Mouse (Mus musculus): ENCODE measurements around the gene Rnf144a. TPM values are rescaled to one million over a fixed set of nuclear protein-coding genes. Genes with fewer than 3 reads are reported as not detected.
A peak's percentile ranks its signal among the peaks of the same experiment; 100 is the strongest.

The Rnf144a gene
- polyA plus RNA-seq, 1 experiment = 3.4 TPM

DNA sequence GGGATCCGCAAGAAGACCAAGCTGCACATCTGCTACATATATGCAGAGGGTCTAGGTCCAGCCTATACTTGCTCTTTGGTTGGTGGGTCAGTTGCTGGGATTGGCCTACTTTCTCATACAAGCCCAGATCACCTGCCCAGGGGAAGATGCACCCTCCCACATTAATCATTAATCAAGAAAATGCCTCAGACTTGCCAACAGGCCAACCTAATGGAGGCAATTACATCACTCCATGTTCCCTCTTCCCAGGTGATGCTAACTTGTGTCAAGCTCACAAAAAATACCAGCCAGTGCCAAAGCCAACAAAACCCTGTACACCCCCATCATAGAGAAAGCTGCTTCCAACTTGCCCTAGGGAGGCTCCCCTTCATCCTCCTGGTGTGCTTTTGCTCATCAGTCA is 14.3 kb downstream of the Rnf144a start:
- WGBS = 92% methylated on average over 1 of the region's 1 CpGs
- TF ChIP-seq CTCF (IDR thresholded peaks at IDR 0.05; ENCODE audit: extremely low read depth, insufficient read length, insufficient replicate concordance, low read depth, low read length) (no peak), POLR2A (IDR thresholded peaks at IDR 0.05; ENCODE audit: low read depth, low read length) (no peak)
- H3K4me1 ChIP-seq (ENCODE audit: control insufficient read depth, insufficient read depth, insufficient read length, low read length) = 0 out of 2 replicates have a peak, but pooled peaks cover 6% of the 10 kb centered on the region
- H3K36me3 ChIP-seq (ENCODE audit: control insufficient read depth, insufficient read depth, low read length) = no peaks in the 10 kb centered on the region
- H3K27me3 ChIP-seq (ENCODE audit: control insufficient read depth, insufficient read depth, low read length) = no peaks in the 10 kb centered on the region
- no peak overlapping the region for H3K4me3 ChIP-seq (ENCODE audit: low read depth, low read length)
- H3K27ac ChIP-seq (ENCODE audit: insufficient read depth, low read depth, low read length) = peak overlapping the region; percentile 57; the same call in 1 of the 2 replicates

DNA sequence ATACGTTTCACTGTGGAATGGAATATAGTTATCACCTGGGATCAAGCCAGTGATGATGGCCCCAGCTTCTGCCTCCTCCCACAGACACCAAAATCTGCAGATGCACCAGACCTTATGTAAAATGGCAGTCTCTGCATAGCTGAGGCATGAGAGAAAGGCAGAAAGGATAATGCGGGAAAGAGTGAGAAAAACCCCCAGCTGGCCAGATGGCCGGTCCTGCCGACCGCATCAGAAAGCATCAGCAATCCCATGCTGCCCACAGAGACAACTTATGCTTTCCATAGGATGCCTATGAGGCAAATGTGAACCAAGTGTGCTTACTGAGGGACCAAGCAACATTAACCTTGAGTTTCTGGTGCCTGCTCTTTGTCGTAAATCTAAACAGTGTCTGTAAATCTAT is 15.7 kb downstream of the Rnf144a start:
- no peak overlapping the region for H3K27ac ChIP-seq (ENCODE audit: insufficient read depth, low read depth, low read length)
- H3K4me1 ChIP-seq (ENCODE audit: control insufficient read depth, insufficient read depth, insufficient read length, low read length) = 0 out of 2 replicates have a peak, but pooled peaks cover 6% of the 10 kb centered on the region
- no peaks in the 10 kb centered on the region for H3K27me3 ChIP-seq (ENCODE audit: control insufficient read depth, insufficient read depth, low read length)
- no peak overlapping the region for H3K4me3 ChIP-seq (ENCODE audit: low read depth, low read length)
- H3K36me3 ChIP-seq (ENCODE audit: control insufficient read depth, insufficient read depth, low read length) = no peaks in the 10 kb centered on the region
- TF ChIP-seq POLR2A (IDR thresholded peaks at IDR 0.05; ENCODE audit: low read depth, low read length) = no peak
- TF ChIP-seq CTCF (IDR thresholded peaks at IDR 0.05; ENCODE audit: extremely low read depth, insufficient read length, insufficient replicate concordance, low read depth, low read length) = no peak
- 88% methylated on average over 6 of the region's 6 CpGs for WGBS

DNA sequence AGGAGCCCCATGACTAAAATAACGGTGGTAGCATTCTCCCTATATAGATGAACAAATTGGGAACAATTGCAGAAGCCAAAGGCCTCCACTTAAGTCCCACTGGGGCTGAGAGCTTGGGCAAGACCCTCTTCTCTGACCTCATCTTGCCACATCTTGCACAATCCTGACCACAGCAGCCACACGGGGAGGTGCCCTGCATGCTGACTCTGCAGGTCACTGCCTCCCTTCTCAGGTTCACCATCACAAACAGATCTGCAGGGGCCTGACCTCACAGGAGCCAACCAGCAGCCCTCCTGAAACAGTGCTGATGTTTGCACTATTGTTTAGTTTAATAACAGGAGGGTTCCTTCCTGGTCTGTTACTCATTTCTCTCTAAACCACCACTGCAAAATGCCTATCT is 16.5 kb downstream of the Rnf144a start:
- 44% methylated on average over 2 of the region's 2 CpGs for WGBS
- no peak for TF ChIP-seq CTCF (IDR thresholded peaks at IDR 0.05; ENCODE audit: extremely low read depth, insufficient read length, insufficient replicate concordance, low read depth, low read length)
- TF ChIP-seq POLR2A (IDR thresholded peaks at IDR 0.05; ENCODE audit: low read depth, low read length) = no peak
- Histone ChIP-seq H3K4me1 (ENCODE audit: control insufficient read depth, insufficient read depth, insufficient read length, low read length) (0 out of 2 replicates have a peak, but pooled peaks cover 4% of the 10 kb centered on the region), H3K36me3 (ENCODE audit: control insufficient read depth, insufficient read depth, low read length) (no peaks in the 10 kb centered on the region), H3K4me3 (ENCODE audit: low read depth, low read length) (no peak overlapping the region), H3K27me3 (ENCODE audit: control insufficient read depth, insufficient read depth, low read length) (no peaks in the 10 kb centered on the region), H3K27ac (ENCODE audit: insufficient read depth, low read depth, low read length) (no peak overlapping the region)

DNA sequence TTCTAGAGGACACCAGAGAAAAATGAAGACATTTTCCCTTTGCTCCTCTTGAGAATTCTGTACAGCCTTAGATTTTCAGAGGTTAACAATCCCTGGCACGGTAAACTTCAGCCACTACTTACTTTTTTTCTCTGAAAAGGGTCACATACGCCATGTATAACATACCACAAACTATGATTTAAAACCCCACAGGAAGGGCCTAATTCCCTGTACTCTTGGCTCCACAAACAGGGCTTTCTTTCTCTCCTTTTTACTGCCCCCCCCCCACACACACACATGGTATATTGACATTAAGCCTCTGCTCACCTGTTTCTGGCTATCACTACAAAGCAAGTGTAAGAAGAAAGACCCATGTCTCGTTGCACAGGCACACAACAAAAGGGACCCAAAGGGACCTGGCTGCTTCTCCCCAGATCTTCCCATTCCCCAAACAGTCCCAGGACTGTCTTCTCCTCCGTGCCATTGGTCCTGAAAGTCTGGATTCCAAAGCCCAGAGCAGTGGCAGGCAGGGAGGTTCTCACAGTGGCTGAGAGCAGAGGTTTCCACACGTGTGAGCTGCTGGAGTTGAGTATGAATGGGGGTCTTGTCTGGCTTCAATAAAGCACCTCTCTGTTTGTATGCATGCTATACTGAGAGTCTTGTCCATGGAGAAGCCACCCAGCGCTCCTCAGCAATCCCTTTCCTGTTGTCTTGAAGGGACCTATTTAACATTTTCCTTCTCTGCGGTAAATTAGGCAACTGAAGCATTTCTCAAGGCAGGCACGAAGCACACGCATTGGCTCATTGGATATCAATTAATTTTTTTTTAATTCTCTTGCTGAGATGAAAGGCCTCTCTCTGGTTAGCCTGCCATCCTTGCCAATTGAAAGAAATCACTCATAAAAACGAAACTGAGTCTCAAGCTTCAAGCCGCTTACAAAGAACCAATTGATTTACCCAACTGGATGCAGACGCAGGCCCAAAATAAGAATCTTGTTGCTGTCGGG is 20.3 kb downstream of the Rnf144a start:
- Histone ChIP-seq H3K27me3 (ENCODE audit: control insufficient read depth, insufficient read depth, low read length) (no peaks in the 10 kb centered on the region), H3K36me3 (ENCODE audit: control insufficient read depth, insufficient read depth, low read length) (no peaks in the 10 kb centered on the region), H3K4me3 (ENCODE audit: low read depth, low read length) (no peak overlapping the region), H3K4me1 (ENCODE audit: control insufficient read depth, insufficient read depth, insufficient read length, low read length) (no peaks in the 10 kb centered on the region), H3K27ac (ENCODE audit: insufficient read depth, low read depth, low read length) (no peak overlapping the region)
- TF ChIP-seq CTCF (IDR thresholded peaks at IDR 0.05; ENCODE audit: extremely low read depth, insufficient read length, insufficient replicate concordance, low read depth, low read length) (no peak), POLR2A (IDR thresholded peaks at IDR 0.05; ENCODE audit: low read depth, low read length) (no peak)
- 79% methylated on average over 13 of the region's 13 CpGs for WGBS

DNA sequence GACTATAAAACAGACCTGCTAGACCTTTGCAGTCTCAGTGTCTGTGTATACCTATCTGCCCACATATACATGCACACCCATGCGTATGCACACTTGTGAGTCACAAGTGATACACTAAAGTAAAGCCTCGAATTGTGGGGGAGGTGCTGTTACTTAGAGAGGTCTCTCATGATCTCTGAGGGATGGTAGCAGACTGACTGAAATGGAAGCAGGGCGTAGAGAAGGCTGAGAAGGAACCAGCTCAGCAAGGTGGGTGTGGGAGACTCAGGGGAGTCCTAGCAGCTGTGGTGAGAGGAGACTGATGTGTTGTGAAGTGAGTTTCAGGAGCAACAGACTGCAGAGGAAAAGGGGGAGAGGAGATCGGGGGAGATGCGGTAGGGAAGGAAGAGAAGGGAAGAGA is 21.8 kb downstream of the Rnf144a start:
- no peaks in the 10 kb centered on the region for H3K4me1 ChIP-seq (ENCODE audit: control insufficient read depth, insufficient read depth, insufficient read length, low read length)
- TF ChIP-seq CTCF (IDR thresholded peaks at IDR 0.05; ENCODE audit: extremely low read depth, insufficient read length, insufficient replicate concordance, low read depth, low read length) = no peak
- TF ChIP-seq POLR2A (IDR thresholded peaks at IDR 0.05; ENCODE audit: low read depth, low read length) = no peak
- no peaks in the 10 kb centered on the region for H3K27me3 ChIP-seq (ENCODE audit: control insufficient read depth, insufficient read depth, low read length)
- no peaks in the 10 kb centered on the region for H3K36me3 ChIP-seq (ENCODE audit: control insufficient read depth, insufficient read depth, low read length)
- WGBS = 71% methylated on average over 5 of the region's 5 CpGs
- no peak overlapping the region for H3K4me3 ChIP-seq (ENCODE audit: low read depth, low read length)
- H3K27ac ChIP-seq (ENCODE audit: insufficient read depth, low read depth, low read length) = no peak overlapping the region

DNA sequence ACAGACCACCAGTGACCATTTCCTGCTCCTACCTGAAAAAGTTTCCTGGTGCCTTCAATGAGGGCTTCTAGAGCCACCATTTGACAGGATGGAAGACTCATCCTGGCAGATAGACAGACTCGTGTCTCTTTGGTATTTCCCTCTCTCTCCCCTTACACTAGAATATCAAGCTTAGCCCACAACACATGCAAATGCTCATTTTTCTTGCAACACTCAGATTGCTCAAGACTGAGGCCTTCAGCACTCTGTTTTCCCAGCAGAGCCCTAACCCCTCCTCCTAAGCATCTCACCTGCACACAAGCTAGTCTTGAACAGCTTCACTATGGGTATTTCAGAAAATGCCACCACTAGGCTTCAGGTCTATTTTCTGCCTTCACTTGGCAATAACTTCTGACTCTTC is 23.9 kb downstream of the Rnf144a start:
- Histone ChIP-seq H3K36me3 (ENCODE audit: control insufficient read depth, insufficient read depth, low read length) (no peaks in the 10 kb centered on the region), H3K4me3 (ENCODE audit: low read depth, low read length) (no peak overlapping the region), H3K27ac (ENCODE audit: insufficient read depth, low read depth, low read length) (no peak overlapping the region), H3K4me1 (ENCODE audit: control insufficient read depth, insufficient read depth, insufficient read length, low read length) (no peaks in the 10 kb centered on the region), H3K27me3 (ENCODE audit: control insufficient read depth, insufficient read depth, low read length) (no peaks in the 10 kb centered on the region)
- TF ChIP-seq CTCF (IDR thresholded peaks at IDR 0.05; ENCODE audit: extremely low read depth, insufficient read length, insufficient replicate concordance, low read depth, low read length) (no peak), POLR2A (IDR thresholded peaks at IDR 0.05; ENCODE audit: low read depth, low read length) (no peak)
- 58% methylated on average over 1 of the region's 1 CpGs for WGBS

DNA sequence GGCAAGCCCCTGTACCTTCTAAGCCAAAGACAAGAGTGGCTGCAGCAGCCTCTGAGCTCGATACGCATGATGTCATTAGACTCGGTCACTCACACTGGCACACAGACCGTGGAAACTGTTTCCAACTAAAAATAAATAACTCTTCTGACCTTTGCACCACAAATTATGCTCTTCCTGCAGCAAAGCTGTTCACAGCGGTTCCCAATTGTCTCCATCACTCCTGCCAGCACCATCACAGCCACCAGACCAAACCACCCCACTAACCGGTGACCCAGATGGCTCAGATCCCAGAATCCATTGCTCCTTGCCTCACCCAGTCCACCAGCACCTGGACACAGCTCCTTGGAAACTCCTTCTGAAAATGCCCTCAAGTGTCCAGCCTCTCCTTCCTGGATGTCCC is 27.5 kb downstream of the Rnf144a start:
- no peaks in the 10 kb centered on the region for H3K4me1 ChIP-seq (ENCODE audit: control insufficient read depth, insufficient read depth, insufficient read length, low read length)
- H3K27me3 ChIP-seq (ENCODE audit: control insufficient read depth, insufficient read depth, low read length) = no peaks in the 10 kb centered on the region
- no peaks in the 10 kb centered on the region for H3K36me3 ChIP-seq (ENCODE audit: control insufficient read depth, insufficient read depth, low read length)
- TF ChIP-seq POLR2A (IDR thresholded peaks at IDR 0.05; ENCODE audit: low read depth, low read length) (no peak), CTCF (IDR thresholded peaks at IDR 0.05; ENCODE audit: extremely low read depth, insufficient read length, insufficient replicate concordance, low read depth, low read length) (no peak)
- WGBS = 34% methylated on average over 6 of the region's 6 CpGs
- H3K27ac ChIP-seq (ENCODE audit: insufficient read depth, low read depth, low read length) = no peak overlapping the region
- H3K4me3 ChIP-seq (ENCODE audit: low read depth, low read length) = no peak overlapping the region

Measured in small intestine, adult 2 months (tissue).